Mouse (Mus musculus) heart, postnatal 25 days (tissue): ENCODE data around the gene Tesk2. TPM values are rescaled to one million over a fixed set of nuclear protein-coding genes. Genes with fewer than 3 reads are reported as not detected.

Experiments used
- DNase-seq: peaks from one replicate; pipeline ENCODE4 v3.0.0; 2022; ENCODE audit warnings: low spot score
- intact Hi-C: fragments of 180-260 bp; cut with DNase I; formaldehyde crosslinking; loops from one replicate; pipeline ENCODE4 v1.15.1; 2025
- total RNA-seq, 2 experiments: library from RNA; stranded (reverse); gene quantifications; 2 replicates each; pipeline ENCODE4 v1.2.3; 2021

Gene Tesk2
- total RNA-seq, 2 experiments from 2014 or later = 2.3 to 2.5 TPM

GRCm38 (mm10) chr4:116782171-116782570 lies 61.4 kb downstream of the Tesk2 start:
- no peak for DNase-seq
- intact Hi-C loops = loop anchor here (10.0 kb wide), 1 partner anchor 137 kb away; no protein-coding TSS in a partner anchor

- intact Hi-C loops = loop anchor here (10.0 kb wide), 1 partner anchor 142 kb away; no protein-coding TSS in a partner anchor
- no peak for DNase-seq
Measured at GRCm38 (mm10) chr4:116786587-116786986, 65.8 kb downstream of the Tesk2 start.

GRCm38 (mm10) chr4:116787985-116788760 lies 67.4 kb downstream of the Tesk2 start:
- intact Hi-C loops = loop anchor here (10.0 kb wide), 1 partner anchor 143 kb away; no protein-coding TSS in a partner anchor
- no peak for DNase-seq

- intact Hi-C loops = loop anchor here (1.0 to 10.0 kb wide), 2 partner anchors 70 to 144 kb away; no protein-coding TSS in a partner anchor
- peak; percentile 16 for DNase-seq
Measured at GRCm38 (mm10) chr4:116788956-116789355, 68.2 kb downstream of the Tesk2 start.

GRCm38 (mm10) chr4:116792453-116792852 lies 71.7 kb downstream of the Tesk2 start:
- DNase-seq = no peak
- intact Hi-C loops = no loop called here

- no peak for DNase-seq
- intact Hi-C loops = no loop called here
Measured at GRCm38 (mm10) chr4:116794273-116794672, 73.5 kb downstream of the Tesk2 start.

- peak; percentile 11 for DNase-seq
- intact Hi-C loops = no loop called here
Measured at GRCm38 (mm10) chr4:116796442-116797110, 75.8 kb downstream of the Tesk2 start.

- intact Hi-C loops = no loop called here
- no peak for DNase-seq
Measured at GRCm38 (mm10) chr4:116799901-116800300, 79.2 kb downstream of the Tesk2 start.

GRCm38 (mm10) chr4:116807197-116808129 lies 86.7 kb downstream of the Tesk2 start, which contains the start of the genes Toe1 and Mutyh:
Gene Toe1 (minus strand): TSS chr4:116807640.
Gene Mutyh (plus strand): TSS chr4:116807723.
- intact Hi-C loops = loop anchor here (5.0 kb wide), 1 partner anchor 185 kb away; the partner anchor contains the start of gene Urod
- DNase-seq = peak; percentile 90

- intact Hi-C loops = no loop called here
- no peak for DNase-seq
Measured at GRCm38 (mm10) chr4:116811012-116811411, 90.3 kb downstream of the Tesk2 start.

- intact Hi-C loops = no loop called here
- DNase-seq = no peak
Measured at GRCm38 (mm10) chr4:116815276-116815675, 94.5 kb downstream of the Tesk2 start.

GRCm38 (mm10) chr4:116817486-116817885 lies 96.7 kb downstream of the Tesk2 start:
- no peak for DNase-seq
- intact Hi-C loops = no loop called here

GRCm38 (mm10) chr4:116819968-116820901 lies 99.5 kb downstream of the Tesk2 start:
- DNase-seq = no peak
- intact Hi-C loops = no loop called here

GRCm38 (mm10) chr4:116820902-116821693 lies 100.3 kb downstream of the Tesk2 start:
- intact Hi-C loops = no loop called here
- peak; percentile 61 for DNase-seq

- intact Hi-C loops = no loop called here
- no peak for DNase-seq
Measured at GRCm38 (mm10) chr4:116821694-116822016, 100.9 kb downstream of the Tesk2 start, which contains the start of gene Hpdl. Gene Hpdl (minus strand): TSS chr4:116821707.

- intact Hi-C loops = loop anchor here (5.0 kb wide), 1 partner anchor 313 kb away; no protein-coding TSS in a partner anchor
- peak; percentile 31 for DNase-seq
Measured at GRCm38 (mm10) chr4:116824541-116825004, 103.8 kb downstream of the Tesk2 start.

- intact Hi-C loops = loop anchor here (2.0 to 5.0 kb wide), 2 partner anchors 163 to 309 kb away; no protein-coding TSS in a partner anchor
Measured at GRCm38 (mm10) chr4:116827819-116828218, 107.1 kb downstream of the Tesk2 start.

More at GRCm38 (mm10) chr4:116827819-116828218, 107.1 kb downstream of the Tesk2 start:
- no peak for DNase-seq
